Mouse (Mus musculus) frontal cortex, postnatal 36 days (tissue): ENCODE results near the gene Igfbp3.
A peak's percentile ranks its signal among the peaks of the same experiment; 100 is the strongest.
"Not testable (repeated sequence)": the region's sequence is repeated elsewhere in the genome, so short reads cannot be mapped to it uniquely, and the experiment has no call there.

Experiments
- DNase-seq, 2 experiments: peaks; one replicate each; pipeline ENCODE4 v3.0.0; 2022; ENCODE audit warnings: low spot score in 2 of 2

Igfbp3 gene

DNA sequence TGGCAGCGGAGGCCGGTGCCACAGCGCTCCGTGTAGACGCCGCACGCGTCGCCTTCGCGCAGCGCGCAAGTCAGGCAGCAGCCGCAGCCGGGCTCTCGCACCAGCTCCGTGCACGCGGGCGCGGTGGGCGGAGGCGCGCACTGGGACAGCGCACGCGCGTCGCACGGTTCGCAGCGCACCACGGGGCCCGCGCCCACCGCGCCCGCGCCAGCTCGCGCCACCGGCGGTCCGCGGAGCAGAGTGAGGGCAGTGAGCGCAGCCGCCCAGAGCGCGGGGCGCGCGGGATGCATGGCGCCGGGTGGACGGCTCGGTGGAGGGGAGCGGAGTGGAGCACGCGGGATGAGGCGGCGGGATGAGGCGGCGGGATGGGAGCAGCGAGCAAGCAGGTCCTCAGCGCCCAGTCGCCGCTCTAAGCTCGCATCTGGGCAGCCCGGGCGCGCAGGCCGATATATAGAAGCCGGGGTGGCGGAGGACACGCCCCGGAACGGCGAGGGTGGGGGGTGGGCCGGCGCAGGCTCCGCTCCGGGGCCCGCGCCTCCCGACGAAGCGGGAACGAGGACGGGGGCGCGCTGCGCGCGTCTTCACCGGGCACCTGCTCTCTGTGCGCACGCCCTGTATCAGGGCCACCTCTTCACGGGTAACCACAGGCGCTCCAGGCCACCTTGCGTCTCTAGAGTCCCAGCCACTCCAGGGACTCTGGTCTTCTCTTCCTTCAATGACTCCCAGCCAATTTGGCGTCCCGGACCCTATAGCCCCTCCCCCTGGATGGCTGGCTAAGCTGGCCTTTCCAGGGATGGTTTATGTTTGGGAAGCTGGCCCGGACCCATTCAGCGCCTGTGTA, at the start of gene Igfbp3:
Gene Igfbp3 (minus strand): TSS at position 423 of the 841 bp plus-strand sequence.
- DNase-seq, result peak; percentile 80 to 86

DNA sequence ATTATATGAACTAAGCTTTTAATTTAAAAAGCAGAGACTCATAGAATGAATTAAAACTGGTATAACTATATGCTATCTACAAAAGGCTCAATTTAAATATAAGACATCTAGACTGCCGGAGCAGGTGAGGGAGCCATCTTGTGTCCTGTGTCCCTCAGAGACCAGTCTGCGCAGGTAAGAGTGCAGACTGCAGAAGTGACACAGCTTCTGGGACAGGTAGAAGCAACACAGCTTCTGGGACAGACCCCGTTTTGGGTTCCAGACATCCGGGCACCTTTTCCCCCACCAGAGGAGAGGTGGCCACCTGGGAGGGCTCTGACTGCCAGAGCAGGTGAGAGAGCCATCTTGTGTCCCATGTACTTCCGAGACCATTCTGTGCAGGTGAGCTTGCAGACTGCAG, 37.1 kb upstream of the Igfbp3 start:
- DNase-seq, result no peak

DNA sequence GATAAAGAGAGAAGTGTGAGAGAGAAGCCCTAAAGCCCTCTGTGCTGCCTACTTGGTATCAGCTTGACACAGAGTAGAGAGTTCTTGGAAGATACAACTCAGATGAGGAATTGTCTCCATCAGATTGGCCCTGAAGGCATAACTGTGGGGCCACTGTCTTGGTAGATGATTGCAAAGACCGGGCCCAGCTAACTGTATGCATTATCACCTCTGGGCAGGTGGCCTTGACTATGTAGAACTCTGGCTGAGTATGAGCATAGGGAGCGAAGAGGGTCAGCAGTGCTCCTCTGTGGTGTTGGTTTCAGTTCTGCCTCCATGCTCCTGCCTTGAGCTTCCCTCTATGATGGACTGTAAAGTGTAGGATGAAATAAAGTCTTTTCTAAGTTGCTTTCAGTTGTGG, 36.7 kb upstream of the Igfbp3 start:
- DNase-seq, result no peak

DNA sequence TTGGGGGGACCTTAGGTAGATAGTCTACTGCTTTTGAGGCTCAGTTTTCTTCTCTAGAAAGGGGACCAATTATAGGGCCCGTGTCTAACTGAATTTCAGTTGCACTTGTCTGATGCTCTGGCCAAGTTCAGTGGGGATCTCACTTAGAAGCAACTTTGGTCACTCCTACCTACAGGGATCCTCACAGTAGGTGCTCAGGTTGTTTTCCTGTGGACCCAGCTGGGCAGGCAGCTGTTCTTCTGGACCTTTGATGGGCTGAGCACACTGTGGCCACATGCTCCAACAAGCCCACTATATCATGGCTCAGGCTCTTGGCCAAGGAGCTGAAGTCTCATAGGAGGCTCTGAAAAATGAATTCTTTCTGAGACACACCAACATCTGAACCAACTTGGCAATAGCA, 31.1 kb upstream of the Igfbp3 start:
- DNase-seq, result no peak

DNA sequence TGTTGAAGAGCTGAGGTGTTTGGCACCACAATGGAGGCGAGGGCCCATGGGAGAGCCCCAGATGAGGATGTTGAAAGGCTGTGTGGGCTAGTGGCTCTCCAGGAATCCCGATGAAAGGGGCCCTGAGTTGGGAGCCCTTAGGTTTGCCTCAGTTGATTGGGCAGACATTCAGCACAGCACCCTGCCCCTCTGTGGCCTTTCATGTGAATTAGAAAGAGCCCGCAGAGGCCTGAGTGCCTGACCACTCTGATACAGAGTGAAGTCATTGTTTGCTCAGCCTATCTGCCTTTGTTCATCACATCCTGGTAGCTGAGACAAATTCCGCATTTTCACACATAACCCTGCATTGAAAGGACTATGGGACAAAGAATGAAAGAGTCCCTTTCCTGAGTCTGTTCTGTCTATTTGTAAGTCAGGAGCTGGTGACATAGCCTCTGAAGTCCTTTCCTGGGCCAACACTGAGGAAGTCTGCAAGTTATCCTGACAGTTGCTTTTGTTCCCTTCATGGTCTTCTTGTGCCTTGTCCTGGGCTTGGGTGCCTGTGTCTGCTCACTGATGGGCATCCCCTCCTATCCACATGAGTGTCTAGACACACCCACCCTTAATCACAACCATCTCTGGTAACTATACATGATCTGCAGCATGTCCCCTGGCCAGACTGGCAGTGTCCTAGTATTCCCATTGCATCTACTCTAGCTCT, 25.5 kb upstream of the Igfbp3 start:
- no peak for DNase-seq

DNA sequence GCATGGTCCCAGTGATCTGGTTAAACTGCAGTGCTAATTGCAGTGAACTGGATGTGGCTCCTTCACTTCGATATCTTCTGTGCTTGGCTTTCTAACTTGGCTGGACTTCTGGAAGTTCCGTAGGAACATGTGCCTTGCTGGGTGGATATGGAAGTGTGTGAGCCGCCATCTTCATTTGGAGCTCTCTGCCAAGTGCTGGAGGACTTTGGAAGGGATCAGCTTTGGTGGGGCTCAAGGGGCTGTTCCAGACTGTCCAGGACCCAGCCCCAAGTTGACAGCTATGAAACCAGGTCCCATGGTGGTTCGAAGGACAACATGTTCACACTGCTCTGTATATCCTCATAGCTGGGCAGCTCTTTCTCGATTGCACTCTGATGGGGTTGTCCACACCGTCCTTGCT, 24.8 kb upstream of the Igfbp3 start:
- no peak for DNase-seq

DNA sequence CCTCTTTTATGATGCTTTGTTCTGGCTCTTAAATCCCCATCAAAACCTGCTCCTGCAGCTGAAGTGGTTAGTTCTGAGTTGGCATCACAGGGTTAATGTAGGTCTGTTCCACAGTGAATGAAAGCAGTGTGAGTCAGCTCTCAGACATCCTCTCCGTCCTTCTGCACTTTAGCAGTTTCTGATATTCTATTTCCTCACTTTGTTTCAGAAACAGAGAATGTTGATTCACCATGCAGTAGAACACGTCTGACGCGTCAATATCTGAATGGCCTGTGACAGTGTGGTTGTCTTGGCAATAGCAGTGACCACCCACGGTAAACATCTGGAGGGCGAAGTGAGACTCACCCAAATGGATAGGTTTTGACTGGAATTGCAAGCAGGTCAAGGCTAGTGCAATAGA, 24.0 kb upstream of the Igfbp3 start:
- no peak for DNase-seq

DNA sequence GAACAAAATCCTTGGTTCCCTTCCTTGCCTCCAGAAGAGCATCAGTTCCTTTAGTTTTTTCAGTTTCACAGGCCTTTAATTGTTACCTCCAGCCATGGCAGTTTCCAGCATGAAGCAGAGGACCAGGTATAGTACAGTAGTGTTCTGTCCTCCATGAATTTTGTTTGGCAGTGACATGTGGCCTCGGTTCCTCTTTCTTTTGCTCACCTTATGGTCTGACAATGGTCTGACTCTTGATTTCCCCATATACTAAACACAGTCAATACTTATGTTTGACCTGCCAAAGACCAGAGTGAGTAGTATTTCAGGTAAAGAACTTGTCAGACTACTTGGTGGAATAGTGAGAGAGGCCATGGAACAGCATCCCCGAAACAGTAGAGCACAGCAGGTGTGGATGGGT, 23.0 kb upstream of the Igfbp3 start:
- no peak for DNase-seq

DNA sequence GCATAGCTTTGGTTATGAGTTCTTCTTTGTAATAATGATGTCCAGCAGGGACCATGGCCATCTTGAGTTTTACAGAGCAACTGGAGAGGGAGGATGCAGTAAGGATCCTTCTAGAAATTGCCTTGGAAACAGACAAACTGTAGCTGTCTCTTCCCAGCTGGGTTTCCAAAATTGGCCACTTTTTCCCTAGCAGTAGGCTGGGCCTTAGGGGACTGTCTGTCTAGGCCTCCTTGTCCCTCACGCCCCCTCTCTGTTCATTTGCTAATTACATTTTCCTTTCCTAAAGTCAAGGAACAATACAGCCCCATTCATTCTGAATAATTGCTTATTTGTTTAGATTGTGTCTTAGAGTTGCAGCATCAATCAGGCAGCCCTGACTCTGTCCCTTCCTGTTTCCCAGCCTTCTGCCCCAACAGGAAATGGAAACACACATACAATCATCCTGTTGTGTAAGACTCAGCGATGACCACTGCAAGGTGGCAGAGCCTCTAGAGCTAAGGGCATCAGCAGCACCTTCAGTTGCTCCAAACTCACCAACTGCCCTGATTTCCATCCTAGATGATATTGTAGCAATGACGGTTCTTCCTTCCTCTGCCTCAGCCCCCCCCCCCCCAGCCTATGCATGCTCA, 21.4 kb upstream of the Igfbp3 start:
- no peak for DNase-seq

DNA sequence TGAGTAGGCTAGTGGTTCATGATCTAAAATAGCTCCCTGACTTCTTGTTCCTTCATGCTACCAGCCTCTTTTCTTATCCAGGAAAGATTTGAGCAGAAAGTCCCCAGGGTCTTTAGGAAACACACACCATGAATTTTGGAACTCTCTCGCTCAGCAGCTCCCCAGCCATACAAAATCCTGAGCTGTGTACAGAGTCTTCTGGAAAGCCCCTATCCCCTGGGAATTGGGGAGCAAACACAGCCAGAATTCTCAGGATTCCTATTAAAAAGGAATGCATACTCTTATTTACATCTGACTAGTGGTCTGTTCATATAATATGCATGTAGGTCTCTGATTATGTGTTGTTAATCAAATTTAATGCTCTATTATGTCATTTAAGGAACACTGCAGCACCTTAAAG, 20.7 kb upstream of the Igfbp3 start:
- DNase-seq, result no peak

DNA sequence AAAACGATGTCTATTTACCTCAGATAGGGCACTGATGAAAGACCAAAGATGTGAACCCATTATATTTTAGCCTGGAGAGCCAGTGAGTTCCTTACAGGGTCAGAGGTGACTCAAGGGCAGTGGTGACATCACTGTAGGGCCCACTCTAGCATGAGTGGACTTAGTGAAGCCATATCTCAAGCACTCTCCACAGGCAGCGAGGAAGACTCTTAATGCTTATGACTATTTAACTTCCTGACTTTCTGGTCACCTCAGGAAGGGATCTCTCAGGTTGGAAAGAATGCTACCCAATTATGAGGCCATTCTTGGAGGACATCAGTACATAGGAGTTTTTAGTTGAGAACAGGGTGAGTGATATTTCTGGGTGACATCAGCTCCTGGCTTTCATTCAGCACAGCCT, 19.6 kb upstream of the Igfbp3 start:
- DNase-seq, result no peak

DNA sequence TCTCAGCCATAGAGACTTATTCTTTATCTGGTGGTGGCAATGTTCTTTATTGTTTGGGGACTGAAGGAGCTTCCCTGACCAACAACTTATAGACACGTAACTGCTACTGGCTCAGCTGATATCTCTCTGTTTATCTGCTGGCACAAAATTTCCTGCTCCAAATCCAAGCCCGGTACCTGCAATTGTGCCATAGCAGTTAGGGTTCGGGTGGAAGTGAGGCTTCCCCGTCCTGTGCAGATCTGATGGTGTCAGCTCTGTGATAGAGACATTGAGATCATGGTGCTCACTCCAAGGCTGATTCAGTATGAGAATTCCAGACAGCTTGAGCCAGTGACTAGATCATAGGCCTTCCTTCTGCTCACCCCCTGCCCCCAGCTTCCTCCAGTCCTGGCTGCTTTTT, 18.2 kb upstream of the Igfbp3 start:
- DNase-seq, result no peak

DNA sequence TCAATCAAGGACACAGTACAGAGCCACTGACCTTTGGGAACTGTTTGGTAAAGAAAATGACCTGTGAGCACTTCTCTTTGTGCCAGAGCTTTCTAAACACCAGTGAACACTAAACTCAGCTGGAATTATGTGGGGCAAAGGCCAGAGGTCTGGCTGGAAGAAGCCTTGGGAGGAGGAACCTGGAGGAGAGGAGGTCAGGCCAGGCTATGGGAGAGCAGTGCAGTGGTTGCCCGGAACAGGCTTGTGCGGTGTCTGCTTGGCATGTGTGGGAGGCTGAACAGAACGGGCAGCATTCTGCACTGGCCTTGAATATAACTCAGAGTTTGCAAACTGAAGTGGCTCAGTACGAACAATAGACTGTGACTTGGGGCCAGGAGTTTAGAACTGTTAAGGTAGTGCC, 16.3 kb upstream of the Igfbp3 start:
- DNase-seq, result no peak

DNA sequence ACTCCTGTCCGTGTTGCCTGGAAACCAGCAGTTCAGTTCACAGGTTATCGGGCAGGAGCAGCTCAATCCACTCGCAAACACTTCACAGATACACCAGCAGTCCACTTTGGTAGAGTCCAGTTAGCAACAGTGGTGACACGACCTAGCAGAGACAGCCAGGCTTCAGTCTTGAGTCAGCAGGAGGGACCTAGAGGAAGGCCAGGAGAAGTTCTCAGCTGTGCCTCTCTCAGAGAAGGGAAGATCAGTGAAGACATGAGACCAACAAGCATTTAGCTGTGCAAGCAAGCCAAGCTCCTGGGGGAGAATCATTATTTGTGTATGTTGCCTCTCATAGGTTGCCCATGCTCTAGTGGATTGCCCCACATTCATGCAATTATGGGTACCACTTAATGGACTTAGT, 14.4 kb upstream of the Igfbp3 start:
- no peak for DNase-seq

DNA sequence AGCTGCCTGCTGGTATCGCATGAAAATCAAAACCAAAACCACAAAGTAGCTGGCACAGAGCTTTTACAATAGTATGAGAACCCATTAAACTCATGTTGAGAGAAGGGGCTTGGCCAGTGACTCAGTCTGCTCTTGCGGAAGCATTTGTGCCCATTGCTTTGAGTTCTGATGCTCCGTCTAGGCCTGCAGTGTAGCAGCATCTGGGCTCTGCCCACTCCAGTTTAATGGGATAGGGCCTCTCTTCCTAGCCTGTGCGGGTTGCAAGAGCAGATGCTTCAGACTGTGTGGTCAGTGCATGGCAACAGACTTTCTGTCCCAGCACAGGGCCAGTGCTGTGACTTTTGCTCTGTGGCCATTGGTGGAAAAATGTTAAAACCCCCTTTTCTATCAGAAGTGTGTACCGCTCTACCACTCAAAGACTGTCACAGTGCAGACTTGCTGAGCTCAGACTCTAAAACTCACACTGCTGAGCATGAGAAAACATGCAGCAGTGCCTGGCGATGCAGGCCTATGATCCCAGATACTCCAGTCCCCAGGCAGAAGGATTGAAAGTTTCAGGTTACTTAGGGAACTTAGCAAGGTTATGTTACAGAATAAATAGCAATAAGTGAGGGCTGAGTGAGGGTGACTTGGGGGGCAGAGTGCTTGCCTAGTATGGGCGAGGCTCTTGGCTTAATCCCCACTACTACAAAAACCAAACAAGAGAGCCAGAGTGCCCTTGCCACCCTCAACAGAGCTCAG, 13.3 kb upstream of the Igfbp3 start:
- DNase-seq, result no peak

DNA sequence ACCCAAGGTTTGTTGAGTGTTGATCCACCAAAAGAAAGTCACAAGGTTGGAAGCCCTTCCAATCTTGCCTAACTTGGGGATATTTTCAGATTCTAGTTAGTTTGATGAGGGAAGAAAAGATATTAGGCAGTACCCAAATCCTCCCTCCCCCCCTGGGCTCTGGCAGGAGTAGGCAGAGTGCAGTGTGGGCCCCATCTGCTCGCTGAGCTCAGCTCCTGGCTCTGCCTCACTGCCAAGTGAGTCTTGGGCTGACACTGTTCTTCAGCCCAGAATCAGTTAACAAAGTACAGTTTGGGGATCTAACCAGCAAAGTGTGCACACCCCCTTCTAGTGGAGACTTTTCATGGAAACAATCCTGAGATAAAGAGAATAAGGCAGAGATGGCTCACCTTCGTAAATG, 12.5 kb upstream of the Igfbp3 start:
- DNase-seq, result peak; percentile 31 to 51

DNA sequence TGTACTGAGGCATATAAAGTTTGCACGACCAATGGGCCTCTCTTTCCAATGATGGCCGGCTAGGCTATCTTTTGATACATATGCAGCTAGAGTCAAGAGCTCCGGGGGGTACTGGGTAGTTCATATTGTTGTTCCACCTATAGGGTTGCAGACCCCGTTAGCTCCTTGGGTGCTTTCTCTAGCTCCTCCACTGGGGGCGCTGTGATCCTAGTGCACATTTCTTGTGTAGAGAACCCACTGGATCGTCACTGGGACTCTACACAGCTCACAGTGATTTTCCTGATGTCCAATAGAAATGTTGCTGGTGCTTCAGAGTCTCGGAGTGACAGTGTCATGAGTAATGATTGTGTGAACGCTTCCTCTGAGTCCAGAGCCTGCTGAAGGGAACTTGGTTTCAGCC, 8.1 kb upstream of the Igfbp3 start:
- DNase-seq, result not testable (repeated sequence)

DNA sequence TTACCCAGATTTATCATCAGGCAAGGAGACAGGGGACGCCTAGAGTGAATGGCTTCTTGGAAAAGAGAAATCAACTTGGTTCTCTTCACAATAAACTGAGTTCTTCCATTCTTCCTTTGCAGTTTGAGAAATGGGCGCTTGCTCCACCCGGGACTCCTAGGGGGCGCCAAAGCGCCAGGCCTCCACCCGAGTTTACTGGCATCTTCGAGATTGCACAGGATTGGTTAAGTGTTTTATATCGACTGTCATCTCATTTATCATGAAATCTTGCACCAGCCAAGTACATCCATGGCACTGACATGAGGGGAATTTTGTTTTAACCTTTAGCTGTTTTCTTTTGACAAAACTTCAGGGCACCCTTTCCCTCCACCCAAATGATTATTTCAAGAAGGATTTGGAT, 2.0 kb upstream of the Igfbp3 start:
- DNase-seq, result peak; percentile 62 to 77

DNA sequence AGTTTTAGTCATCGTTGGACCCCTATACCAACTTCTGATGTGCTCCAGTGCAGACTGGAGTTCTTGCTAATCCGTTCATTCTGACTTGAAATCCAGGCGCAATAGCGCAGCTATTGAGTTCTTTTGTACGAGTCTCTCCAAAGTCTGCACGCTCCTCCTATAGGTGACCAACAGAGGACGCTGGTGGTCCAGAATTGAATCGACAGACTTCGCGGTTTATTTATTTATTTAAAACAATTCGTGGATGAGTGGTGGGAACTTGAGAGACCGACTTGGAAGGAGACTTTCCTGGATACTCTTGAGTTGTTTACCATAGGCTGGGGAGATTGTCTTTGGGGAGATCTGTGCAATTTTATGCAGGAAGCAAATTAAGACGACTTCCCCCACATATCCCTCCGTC, 1.0 kb upstream of the Igfbp3 start:
- peak; percentile 60 to 77 for DNase-seq

DNA sequence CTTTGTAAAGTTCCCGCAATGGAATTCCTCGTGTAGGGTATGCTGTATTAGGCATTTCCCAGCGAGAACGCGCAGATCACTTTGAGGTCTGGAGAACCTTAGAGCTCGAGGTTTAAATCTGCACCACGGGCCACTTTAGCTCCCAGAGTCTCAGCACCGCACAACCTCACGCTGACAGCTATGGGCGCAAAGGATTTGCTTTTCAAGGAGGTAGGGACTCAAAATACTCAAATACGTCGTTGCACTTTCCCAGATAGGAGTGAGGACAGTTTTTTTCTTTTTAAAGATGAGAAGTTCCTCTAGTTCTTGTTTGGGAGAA, 578 bp upstream of the Igfbp3 start:
- peak in 1 of 2 experiments; percentile 28 for DNase-seq

DNA sequence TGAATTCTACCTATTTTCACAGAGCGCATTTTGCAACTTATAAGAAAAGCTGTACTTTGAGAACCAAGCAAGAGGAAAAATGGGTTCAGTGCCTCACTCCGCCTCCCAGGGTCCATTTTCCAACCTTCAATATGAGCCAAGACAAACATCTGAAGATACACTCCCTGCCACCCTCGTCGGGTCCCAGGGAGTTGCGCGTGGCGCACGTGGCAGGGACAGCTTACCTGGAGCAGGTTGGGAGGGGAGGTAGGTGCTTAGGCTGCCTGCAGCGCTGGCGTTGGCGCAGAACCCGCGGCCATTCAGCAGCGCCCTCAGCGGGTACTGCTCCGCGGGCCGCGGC, 592 bp downstream of the Igfbp3 start:
- no peak for DNase-seq

DNA sequence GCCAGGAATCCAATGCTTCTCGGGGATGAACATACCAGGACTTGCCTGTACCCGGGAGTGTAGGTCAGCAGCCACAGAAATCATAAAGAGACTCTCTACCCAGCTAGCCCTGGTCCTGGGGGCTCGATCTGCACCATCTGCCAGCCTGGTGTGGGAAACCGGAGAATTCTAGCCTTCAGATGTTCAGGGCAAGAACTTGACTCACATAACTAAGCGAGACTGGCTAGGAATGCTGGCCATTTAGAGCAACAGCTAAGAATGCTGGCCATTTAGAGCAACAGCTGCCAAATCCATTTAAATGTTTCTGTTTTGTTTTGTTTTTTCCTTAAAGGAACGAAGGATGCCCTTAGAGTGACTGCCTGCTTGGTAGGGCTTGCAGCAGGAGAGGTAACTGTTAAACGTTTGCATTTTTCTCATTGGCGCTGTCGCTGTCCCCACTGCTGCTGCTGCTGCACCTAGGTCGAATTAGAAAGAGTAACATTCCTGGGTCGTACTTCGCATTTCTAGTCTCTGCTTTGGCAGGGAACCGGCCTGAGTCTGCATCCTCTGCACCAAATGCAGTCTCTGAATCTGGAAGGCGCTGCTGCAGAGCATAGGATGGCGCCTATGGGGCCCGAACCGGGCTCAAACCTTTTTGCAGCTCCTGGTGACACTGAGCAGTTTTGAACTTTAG, 1.5 kb downstream of the Igfbp3 start:
- no peak for DNase-seq
